Mouse (Mus musculus): ENCODE data around the gene Gimap5. TPM values are rescaled to one million over a fixed set of nuclear protein-coding genes. Genes with fewer than 3 reads are reported as not detected.

Gimap5 gene
- total and polyA plus RNA-seq, 3 experiments, result not detected

DNA sequence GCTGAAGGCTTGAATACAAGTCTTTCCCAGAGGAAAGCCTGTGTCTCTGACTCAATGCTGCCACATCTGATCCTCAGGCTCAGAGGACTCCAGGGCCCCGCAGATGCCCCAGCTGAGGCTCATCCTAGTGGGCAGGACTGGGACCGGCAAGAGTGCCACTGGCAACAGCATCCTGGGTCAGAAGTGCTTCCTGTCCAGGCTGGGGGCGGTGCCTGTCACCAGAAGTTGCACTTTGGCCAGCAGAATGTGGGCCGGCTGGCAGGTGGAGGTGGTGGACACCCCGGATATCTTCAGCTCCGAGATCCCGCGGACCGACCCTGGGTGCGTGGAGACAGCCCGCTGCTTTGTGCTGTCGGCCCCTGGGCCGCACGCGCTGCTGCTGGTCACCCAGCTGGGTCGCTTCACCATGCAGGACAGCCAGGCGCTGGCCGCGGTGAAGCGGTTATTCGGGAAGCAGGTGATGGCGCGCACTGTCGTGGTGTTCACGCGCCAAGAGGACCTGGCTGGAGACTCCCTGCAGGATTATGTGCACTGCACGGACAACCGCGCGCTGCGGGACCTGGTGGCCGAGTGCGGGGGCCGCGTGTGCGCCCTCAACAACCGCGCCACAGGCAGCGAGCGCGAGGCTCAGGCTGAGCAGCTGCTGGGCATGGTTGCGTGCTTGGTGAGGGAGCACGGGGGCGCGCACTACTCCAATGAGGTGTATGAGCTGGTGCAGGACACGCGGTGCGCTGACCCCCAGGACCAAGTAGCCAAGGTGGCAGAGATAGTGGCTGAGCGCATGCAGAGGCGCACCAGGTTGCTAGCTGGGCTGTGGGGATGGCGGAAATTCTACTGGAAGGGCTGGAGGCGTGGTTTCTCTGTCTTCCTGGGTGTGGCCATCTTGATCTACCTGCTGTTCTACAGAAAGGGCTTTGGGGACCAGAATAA lies 3.3 kb upstream of the Gimap5 start:
- no peak overlapping the region for H3K4me3 ChIP-seq (ENCODE audit: control insufficient read depth in 1 of 2, insufficient read depth in 1 of 2, low read depth in 2 of 2, low read length in 2 of 2)
- no peaks in the 10 kb centered on the region for H3K27me3 ChIP-seq (ENCODE audit: control insufficient read depth in 1 of 2, insufficient read depth in 2 of 2, low read length in 2 of 2)
- H3K36me3 ChIP-seq (ENCODE audit: control insufficient read depth in 1 of 2, insufficient read depth in 2 of 2, low read length in 2 of 2), result no peaks in the 10 kb centered on the region
- no peaks in the 10 kb centered on the region for H3K4me1 ChIP-seq (ENCODE audit: control insufficient read depth in 1 of 2, insufficient read depth in 2 of 2, low read length in 2 of 2)
- DNase-seq (ENCODE audit: low read depth, low spot score), result no peak
- H3K9ac ChIP-seq (ENCODE audit: control insufficient read depth, low read depth, low read length, poor library complexity, severe bottlenecking), result no peak overlapping the region
- H3K9me3 ChIP-seq (replicated peaks; ENCODE audit: insufficient read depth, low read length), result no peaks in the 10 kb centered on the region
- no peak overlapping the region for H3K27ac ChIP-seq (ENCODE audit: control insufficient read depth, low read depth, low read length)
- TF ChIP-seq POLR2A (IDR thresholded peaks at IDR 0.05; ENCODE audit: control insufficient read depth in 1 of 2, insufficient read depth in 1 of 2, low read depth in 1 of 2, low read length in 2 of 2, poor library complexity in 1 of 2) (no peak), MAX (IDR thresholded peaks at IDR 0.05; ENCODE audit: low read length) (no peak), RAD21 (IDR thresholded peaks at IDR 0.05; ENCODE audit: low read depth, low read length) (no peak), POLR2AphosphoS2 (IDR thresholded peaks at IDR 0.05; ENCODE audit: low read length) (no peak)
- no peaks in the 10 kb centered on the region for H3K79me2 ChIP-seq (ENCODE audit: control insufficient read depth, insufficient read depth, low read length, poor library complexity)

DNA sequence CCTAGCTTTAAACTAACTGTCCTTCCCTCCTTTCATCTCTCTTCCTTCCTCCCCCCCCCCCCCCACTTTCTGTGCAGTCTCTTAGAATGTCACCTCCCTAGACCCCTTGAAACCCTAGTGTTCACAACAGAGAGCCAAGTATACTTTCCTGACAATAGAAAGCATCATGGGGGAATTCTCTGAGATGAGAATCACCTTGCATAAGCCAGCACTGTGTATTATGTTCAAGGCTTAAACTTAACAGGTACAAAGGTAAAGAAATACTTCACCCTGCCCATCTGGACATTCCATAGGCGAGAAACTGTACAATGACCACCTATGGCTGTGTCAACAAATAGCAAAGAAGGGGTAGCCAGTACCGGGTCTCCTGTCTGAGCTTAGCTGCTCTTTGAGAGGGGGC lies 507 bp upstream of the Gimap5 start:
- no peaks in the 10 kb centered on the region for H3K9me3 ChIP-seq (replicated peaks; ENCODE audit: insufficient read depth, low read length)
- H3K4me3 ChIP-seq (ENCODE audit: control insufficient read depth in 1 of 2, insufficient read depth in 1 of 2, low read depth in 2 of 2, low read length in 2 of 2), result no peak overlapping the region
- TF ChIP-seq ZKSCAN1 (IDR thresholded peaks at IDR 0.05; ENCODE audit: low read depth, low read length) (no peak), POLR2AphosphoS2 (IDR thresholded peaks at IDR 0.05; ENCODE audit: low read length) (no peak), GATA1 (IDR thresholded peaks at IDR 0.05; ENCODE audit: low read depth, low read length) (no peak), TBP (IDR thresholded peaks at IDR 0.05; ENCODE audit: low read depth, low read length) (no peak), RAD21 (IDR thresholded peaks at IDR 0.05; ENCODE audit: low read depth, low read length) (no peak), MEF2A (IDR thresholded peaks at IDR 0.05; ENCODE audit: extremely low read depth, insufficient replicate concordance, low read depth, low read length, poor library complexity, severe bottlenecking) (no peak), ETS1 (IDR thresholded peaks at IDR 0.05; ENCODE audit: low read depth, low read length) (no peak), CHD1 (IDR thresholded peaks at IDR 0.05; ENCODE audit: low read depth, low read length) (no peak)
- no peaks in the 10 kb centered on the region for H3K79me2 ChIP-seq (ENCODE audit: control insufficient read depth, insufficient read depth, low read length, poor library complexity)
- no peaks in the 10 kb centered on the region for H3K4me1 ChIP-seq (ENCODE audit: control insufficient read depth in 1 of 2, insufficient read depth in 2 of 2, low read length in 2 of 2)
- no peak overlapping the region for H3K9ac ChIP-seq (ENCODE audit: control insufficient read depth, low read depth, low read length, poor library complexity, severe bottlenecking)
- DNase-seq (ENCODE audit: low read depth, low spot score), result no peak
- no peaks in the 10 kb centered on the region for H3K36me3 ChIP-seq (ENCODE audit: control insufficient read depth in 1 of 2, insufficient read depth in 2 of 2, low read length in 2 of 2)
- no peak overlapping the region for H3K27ac ChIP-seq (ENCODE audit: control insufficient read depth, low read depth, low read length)
- H3K27me3 ChIP-seq (ENCODE audit: control insufficient read depth in 1 of 2, insufficient read depth in 2 of 2, low read length in 2 of 2), result no peaks in the 10 kb centered on the region

DNA sequence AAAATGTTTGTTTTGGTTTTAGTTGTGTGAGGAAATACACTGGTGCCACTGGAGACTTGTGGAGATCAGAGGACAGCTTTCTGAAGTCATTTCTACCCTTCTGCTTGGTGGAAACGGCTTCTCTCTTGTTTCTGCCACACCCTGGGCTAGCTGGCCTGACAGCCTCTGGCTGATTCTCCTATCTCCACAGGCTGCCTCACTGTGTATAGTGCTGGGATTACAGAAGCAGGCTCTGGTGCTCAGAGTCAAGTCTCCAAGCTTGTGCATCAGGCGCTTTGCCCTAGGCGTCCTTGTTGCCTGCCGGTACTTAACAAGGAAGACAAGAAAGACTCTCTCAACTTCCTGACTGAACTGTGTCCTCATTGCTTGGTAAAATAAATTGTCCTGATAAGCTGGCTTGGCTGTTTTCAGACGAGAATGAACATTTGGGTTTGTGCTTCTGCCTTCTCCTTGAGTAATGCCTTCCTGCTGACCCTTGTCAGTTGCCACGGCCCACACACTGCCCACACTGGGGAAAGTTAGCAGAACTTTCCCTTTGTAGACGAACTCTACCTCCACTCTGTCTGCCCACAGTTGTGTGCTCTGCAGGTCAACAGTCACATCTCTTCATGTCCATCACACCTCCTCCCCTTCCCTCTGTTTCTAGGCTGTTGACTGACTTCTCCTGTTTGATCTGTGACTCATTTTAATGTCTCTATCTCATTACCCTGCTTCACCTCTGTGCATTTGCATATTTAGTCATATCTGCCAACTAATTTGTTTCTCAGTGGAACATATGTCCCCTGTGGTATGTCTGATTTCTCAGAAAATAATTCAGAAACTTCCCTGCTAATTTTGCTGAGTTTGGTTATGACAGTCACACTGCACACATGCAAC lies 1.3 kb downstream of the Gimap5 start:
- no peaks in the 10 kb centered on the region for H3K27me3 ChIP-seq (ENCODE audit: control insufficient read depth in 1 of 2, insufficient read depth in 2 of 2, low read length in 2 of 2)
- no peak overlapping the region for H3K4me3 ChIP-seq (ENCODE audit: control insufficient read depth in 1 of 2, insufficient read depth in 1 of 2, low read depth in 2 of 2, low read length in 2 of 2)
- no peak overlapping the region for H3K27ac ChIP-seq (ENCODE audit: control insufficient read depth, low read depth, low read length)
- no peaks in the 10 kb centered on the region for H3K79me2 ChIP-seq (ENCODE audit: control insufficient read depth, insufficient read depth, low read length, poor library complexity)
- no peaks in the 10 kb centered on the region for H3K4me1 ChIP-seq (ENCODE audit: control insufficient read depth in 1 of 2, insufficient read depth in 2 of 2, low read length in 2 of 2)
- no peak overlapping the region for H3K9ac ChIP-seq (ENCODE audit: control insufficient read depth, low read depth, low read length, poor library complexity, severe bottlenecking)
- TF ChIP-seq ZC3H11A (IDR thresholded peaks at IDR 0.05; ENCODE audit: low read depth, low read length) (no peak), ETS1 (IDR thresholded peaks at IDR 0.05; ENCODE audit: low read depth, low read length) (no peak), GABPA (IDR thresholded peaks at IDR 0.05; ENCODE audit: low read depth, low read length) (no peak), MEF2A (IDR thresholded peaks at IDR 0.05; ENCODE audit: extremely low read depth, insufficient replicate concordance, low read depth, low read length, poor library complexity, severe bottlenecking) (no peak), TCF12 (IDR thresholded peaks at IDR 0.05; ENCODE audit: low read depth, low read length) (no peak)
- H3K9me3 ChIP-seq (replicated peaks; ENCODE audit: insufficient read depth, low read length), result no peaks in the 10 kb centered on the region
- DNase-seq (ENCODE audit: low read depth, low spot score), result no peak
- H3K36me3 ChIP-seq (ENCODE audit: control insufficient read depth in 1 of 2, insufficient read depth in 2 of 2, low read length in 2 of 2), result no peaks in the 10 kb centered on the region

All from MEL (cell line).